Mouse (Mus musculus): Measurements from ENCODE around the gene Fkbp14. TPM values are rescaled to one million over a fixed set of nuclear protein-coding genes. Genes with fewer than 3 reads are reported as not detected.

Fkbp14 gene
- polyA plus RNA-seq (2015; fragmentation: Nextera tagmentation; extraction: Ambion mirVana) = 8.7 and 10.9 TPM in 2 replicates

GRCm38 (mm10) chr6:54597208-54597607 is at the start of gene Fkbp14:
TSS of gene Fkbp14 (minus strand) at chr6:54597308.

GRCm38 (mm10) chr6:54594469-54595329 is 2.4 kb downstream of the Fkbp14 start, which contains the start of gene Plekha8:
TSS of gene Plekha8 (plus strand) at chr6:54595111.

GRCm38 (mm10) chr6:54565665-54566545 is 31.2 kb downstream of the Fkbp14 start, which contains the start of gene Scrn1:
TSS of gene Scrn1 (minus strand) at chr6:54566489.

Other genes starting within 250 kb of the Fkbp14 start
- gene Wipf3, start 167.7 kb downstream of the Fkbp14 start, polyA plus RNA-seq (2015; fragmentation: Nextera tagmentation; extraction: Ambion mirVana) = 0.99 and 1.1 TPM in 2 replicates
- 91.6 and 102 TPM in 2 replicates for gene Scrn1, start 30.8 kb downstream of the Fkbp14 start, polyA plus RNA-seq (2015; fragmentation: Nextera tagmentation; extraction: Ambion mirVana)
- gene Plekha8, start 2.2 kb downstream of the Fkbp14 start, polyA plus RNA-seq (2015; fragmentation: Nextera tagmentation; extraction: Ambion mirVana) = 5.5 and 5.8 TPM in 2 replicates
- 46.9 and 52.9 TPM in 2 replicates for gene Mturn, start 84.3 kb upstream of the Fkbp14 start, polyA plus RNA-seq (2015; fragmentation: Nextera tagmentation; extraction: Ambion mirVana)
- gene Znrf2, start 219.6 kb upstream of the Fkbp14 start, polyA plus RNA-seq (2015; fragmentation: Nextera tagmentation; extraction: Ambion mirVana) = 6.1 and 6.2 TPM in 2 replicates

Measured in neural tube, postnatal 0 days (tissue).